Mouse (Mus musculus): ENCODE data around the gene Cryab. TPM values are rescaled to one million over a fixed set of nuclear protein-coding genes. Genes with fewer than 3 reads are reported as not detected.

Cryab gene
- total RNA-seq, 2 experiments from 2014 or later: not detected

GRCm38 (mm10) chr9:50740867-50741784, 10.0 kb upstream of the Cryab start:
- ATAC-seq (replicated peaks; ENCODE audit: low FRiP score, poor library complexity, severe bottlenecking): no peak

- no peak for ATAC-seq (replicated peaks; ENCODE audit: low FRiP score, poor library complexity, severe bottlenecking)
Measured at GRCm38 (mm10) chr9:50742261-50742660, 8.9 kb upstream of the Cryab start.

GRCm38 (mm10) chr9:50742744-50743143, 8.4 kb upstream of the Cryab start:
- ATAC-seq (replicated peaks; ENCODE audit: low FRiP score, poor library complexity, severe bottlenecking): no peak

- no peak for ATAC-seq (replicated peaks; ENCODE audit: low FRiP score, poor library complexity, severe bottlenecking)
Measured at GRCm38 (mm10) chr9:50745806-50746205, 5.3 kb upstream of the Cryab start.

GRCm38 (mm10) chr9:50746214-50746677, 4.9 kb upstream of the Cryab start, which contains the start of gene 2310030G06Rik:
Gene 2310030G06Rik, minus strand, starts transcription at chr9:50746536.
- no peak for ATAC-seq (replicated peaks; ENCODE audit: low FRiP score, poor library complexity, severe bottlenecking)

GRCm38 (mm10) chr9:50750706-50751105, 419 bp upstream of the Cryab start:
- ATAC-seq (replicated peaks; ENCODE audit: low FRiP score, poor library complexity, severe bottlenecking): no peak

- no peak for ATAC-seq (replicated peaks; ENCODE audit: low FRiP score, poor library complexity, severe bottlenecking)
Measured at GRCm38 (mm10) chr9:50752054-50752602, 1.0 kb downstream of the Cryab start, which contains the start of gene Hspb2. Gene Hspb2, minus strand, starts transcription at chr9:50752354.

GRCm38 (mm10) chr9:50752784-50753615, 1.9 kb downstream of the Cryab start:
- no peak for ATAC-seq (replicated peaks; ENCODE audit: low FRiP score, poor library complexity, severe bottlenecking)

GRCm38 (mm10) chr9:50753947-50754346, 2.8 kb downstream of the Cryab start:
- ATAC-seq (replicated peaks; ENCODE audit: low FRiP score, poor library complexity, severe bottlenecking): no peak

GRCm38 (mm10) chr9:50756711-50757110, 5.6 kb downstream of the Cryab start:
- ATAC-seq (replicated peaks; ENCODE audit: low FRiP score, poor library complexity, severe bottlenecking): no peak

GRCm38 (mm10) chr9:50761520-50762243, 10.6 kb downstream of the Cryab start:
- no peak for ATAC-seq (replicated peaks; ENCODE audit: low FRiP score, poor library complexity, severe bottlenecking)

GRCm38 (mm10) chr9:50763331-50763730, 12.2 kb downstream of the Cryab start:
- no peak for ATAC-seq (replicated peaks; ENCODE audit: low FRiP score, poor library complexity, severe bottlenecking)

GRCm38 (mm10) chr9:50767531-50768106, 16.5 kb downstream of the Cryab start:
- ATAC-seq (replicated peaks; ENCODE audit: low FRiP score, poor library complexity, severe bottlenecking): peak; percentile 62

- peak; percentile 93 for ATAC-seq (replicated peaks; ENCODE audit: low FRiP score, poor library complexity, severe bottlenecking)
Measured at GRCm38 (mm10) chr9:50768107-50769002, 17.2 kb downstream of the Cryab start, which contains the start of gene Fdxacb1. Gene Fdxacb1, plus strand, starts transcription at chr9:50768236.

- no peak for ATAC-seq (replicated peaks; ENCODE audit: low FRiP score, poor library complexity, severe bottlenecking)
Measured at GRCm38 (mm10) chr9:50770011-50770410, 18.9 kb downstream of the Cryab start.

GRCm38 (mm10) chr9:50774026-50774462, 22.9 kb downstream of the Cryab start:
- no peak for ATAC-seq (replicated peaks; ENCODE audit: low FRiP score, poor library complexity, severe bottlenecking)

GRCm38 (mm10) chr9:50774991-50775612, 24.0 kb downstream of the Cryab start, which contains the start of the genes Alg9 and 1110032A03Rik:
Gene Alg9, plus strand, starts transcription at chr9:50775019.
Gene 1110032A03Rik, minus strand, starts transcription at chr9:50775520.
- peak; percentile 74 for ATAC-seq (replicated peaks; ENCODE audit: low FRiP score, poor library complexity, severe bottlenecking)
